Mouse (Mus musculus) layer of hippocampus, adult 9-10 months (tissue): ENCODE measurements at regions not wholly inside any gene's neighbourhood (a gene's known extent, or its start where the extent isn't known, plus 50 kb on each side); places are given as distances from the start of the nearest gene placed in this dataset.

Experiments
- DNase-seq: peaks from one replicate; pipeline ENCODE4 v3.0.0; 2022; ENCODE audit warnings: low spot score

- DNase-seq = no peak
Measured at GRCm38 (mm10) chr10:21776762-21777080, 105.3 kb upstream of the Sgk1 start.

- no peak for DNase-seq
Measured at GRCm38 (mm10) chr10:21777103-21777502, 104.9 kb upstream of the Sgk1 start.

- no peak for DNase-seq
Measured at GRCm38 (mm10) chr10:21783478-21783877, 98.5 kb upstream of the Sgk1 start.

- no peak for DNase-seq
Measured at GRCm38 (mm10) chr10:21785110-21785509, 96.9 kb upstream of the Sgk1 start.

- no peak for DNase-seq
Measured at GRCm38 (mm10) chr10:21785785-21786184, 96.2 kb upstream of the Sgk1 start.

- no peak for DNase-seq
Measured at GRCm38 (mm10) chr10:21789847-21790530, 92.0 kb upstream of the Sgk1 start.

- DNase-seq = no peak
Measured at GRCm38 (mm10) chr10:21790991-21791390, 91.0 kb upstream of the Sgk1 start.

GRCm38 (mm10) chr10:21792431-21792830 is 89.6 kb upstream of the Sgk1 start:
- no peak for DNase-seq

GRCm38 (mm10) chr10:21793641-21794040 is 88.3 kb upstream of the Sgk1 start:
- no peak for DNase-seq

GRCm38 (mm10) chr10:21796386-21796785 is 85.6 kb upstream of the Sgk1 start:
- no peak for DNase-seq

- DNase-seq = no peak
Measured at GRCm38 (mm10) chr10:21798103-21798502, 83.9 kb upstream of the Sgk1 start.

GRCm38 (mm10) chr10:21801556-21801955 is 80.4 kb upstream of the Sgk1 start:
- no peak for DNase-seq

- no peak for DNase-seq
Measured at GRCm38 (mm10) chr10:21803184-21803583, 78.8 kb upstream of the Sgk1 start.

GRCm38 (mm10) chr10:21804761-21805160 is 77.2 kb upstream of the Sgk1 start:
- DNase-seq = no peak

- no peak for DNase-seq
Measured at GRCm38 (mm10) chr10:21805606-21806005, 76.4 kb upstream of the Sgk1 start.

GRCm38 (mm10) chr10:21806716-21807115 is 75.3 kb upstream of the Sgk1 start:
- no peak for DNase-seq

- no peak for DNase-seq
Measured at GRCm38 (mm10) chr10:21819686-21820085, 62.3 kb upstream of the Sgk1 start.

GRCm38 (mm10) chr10:21821421-21821820 is 60.6 kb upstream of the Sgk1 start:
- no peak for DNase-seq

- DNase-seq = no peak
Measured at GRCm38 (mm10) chr10:21824418-21825025, 57.5 kb upstream of the Sgk1 start.

- no peak for DNase-seq
Measured at GRCm38 (mm10) chr10:21826793-21827504, 55.0 kb upstream of the Sgk1 start.

- DNase-seq = no peak
Measured at GRCm38 (mm10) chr10:21827505-21827844, 54.5 kb upstream of the Sgk1 start.

GRCm38 (mm10) chr10:21828432-21829061 is 53.4 kb upstream of the Sgk1 start:
- DNase-seq = no peak

GRCm38 (mm10) chr10:21829062-21829731 is 52.8 kb upstream of the Sgk1 start:
- no peak for DNase-seq
